Mouse (Mus musculus): ENCODE measurements at regions not wholly inside any gene's neighbourhood (a gene's known extent, or its start where the extent isn't known, plus 50 kb on each side); places are given as distances from the start of the nearest gene placed in this dataset.

DNA sequence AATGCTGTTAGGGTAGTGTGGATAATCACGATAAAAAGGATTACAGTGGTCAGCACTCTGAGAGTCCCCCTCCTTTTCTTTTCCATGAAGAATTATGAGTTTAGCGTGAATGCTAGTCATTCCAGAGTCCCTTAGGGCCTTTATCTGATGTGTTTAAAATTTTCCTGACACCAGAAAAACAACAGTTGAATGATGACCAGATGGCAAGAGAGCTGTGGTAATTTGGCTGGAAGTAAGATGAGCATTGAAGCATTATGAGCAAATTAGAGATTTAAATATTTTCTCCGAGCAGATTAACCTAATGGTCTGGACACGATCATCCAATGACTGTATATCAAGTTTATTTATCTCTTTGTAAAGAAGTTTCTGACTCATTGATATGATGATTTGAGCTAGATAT is 417.1 kb upstream of the Igbp1b start:
- no peak for DNase-seq (ENCODE audit: low spot score in 2 of 2)

DNA sequence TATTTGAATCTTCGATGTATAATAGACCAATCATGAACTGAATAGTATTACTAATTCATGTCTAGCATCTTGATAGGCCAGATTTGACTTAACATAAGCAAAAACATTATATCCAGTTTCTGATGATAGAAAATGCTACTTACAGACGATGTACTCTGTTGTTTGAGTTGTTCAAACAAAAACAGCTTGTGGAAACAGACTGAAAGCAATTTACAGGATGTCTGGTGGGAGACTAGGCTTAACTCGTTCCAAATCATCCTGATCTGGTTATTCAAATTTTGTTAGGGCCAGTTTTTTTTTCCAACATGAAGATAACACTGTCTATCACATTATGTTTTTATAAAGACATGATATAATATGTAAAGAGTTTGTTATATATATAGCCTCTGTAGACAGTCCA is 369.4 kb upstream of the Igbp1b start:
- DNase-seq (ENCODE audit: low spot score in 2 of 2): no peak

DNA sequence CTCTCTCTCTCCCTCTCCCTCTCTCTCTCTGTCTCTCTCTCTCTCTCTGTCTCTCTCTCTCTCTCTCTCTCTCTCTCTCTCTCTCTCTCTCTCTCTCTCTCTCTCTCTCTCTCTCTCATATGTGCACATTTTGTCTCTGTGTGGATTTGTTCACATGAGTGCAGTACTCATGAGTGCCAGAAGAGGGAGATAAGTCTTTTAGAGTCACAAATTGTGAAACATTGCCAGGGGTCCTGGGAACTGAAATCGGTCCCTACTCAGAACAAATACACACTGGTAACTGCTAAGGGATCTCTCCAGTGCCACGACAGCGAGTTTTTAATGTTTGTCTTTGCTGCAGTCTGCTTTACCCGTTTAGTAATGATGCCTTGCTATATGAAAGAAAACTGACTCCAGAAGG is 356.2 kb upstream of the Igbp1b start:
- DNase-seq (ENCODE audit: low spot score in 2 of 2): no peak

DNA sequence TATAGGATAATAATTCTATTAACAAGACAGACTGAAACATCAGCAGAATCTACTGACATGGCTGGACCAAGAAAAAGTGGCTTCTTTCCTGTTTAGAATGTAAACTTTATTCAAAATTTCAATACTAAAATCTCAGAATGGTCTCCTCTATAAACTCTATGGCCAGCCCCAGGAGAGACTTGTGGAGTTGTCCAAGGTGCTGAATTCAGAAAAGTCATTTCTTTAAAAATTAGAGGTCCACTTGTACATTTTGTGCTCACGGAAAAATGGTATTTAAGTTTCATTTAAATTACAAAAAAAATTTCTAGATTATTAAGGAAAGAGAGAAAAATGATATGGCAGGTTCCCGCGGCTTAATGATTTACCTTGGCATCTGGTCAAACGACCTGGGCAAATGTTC is 352.2 kb upstream of the Igbp1b start:
- DNase-seq (ENCODE audit: low spot score in 2 of 2): no peak
